Mouse (Mus musculus) monocyte, adult 2 months (primary cell): ENCODE data around the gene Pgpep1.
A peak's percentile ranks its signal among the peaks of the same experiment; 100 is the strongest.

Experiments
- DNase-seq, 2 experiments: peaks; one replicate each; pipeline ENCODE4 v3.0.0; 2022; ENCODE audit warnings: low spot score in 2 of 2, low read depth in 1 of 2

Gene Pgpep1

DNA sequence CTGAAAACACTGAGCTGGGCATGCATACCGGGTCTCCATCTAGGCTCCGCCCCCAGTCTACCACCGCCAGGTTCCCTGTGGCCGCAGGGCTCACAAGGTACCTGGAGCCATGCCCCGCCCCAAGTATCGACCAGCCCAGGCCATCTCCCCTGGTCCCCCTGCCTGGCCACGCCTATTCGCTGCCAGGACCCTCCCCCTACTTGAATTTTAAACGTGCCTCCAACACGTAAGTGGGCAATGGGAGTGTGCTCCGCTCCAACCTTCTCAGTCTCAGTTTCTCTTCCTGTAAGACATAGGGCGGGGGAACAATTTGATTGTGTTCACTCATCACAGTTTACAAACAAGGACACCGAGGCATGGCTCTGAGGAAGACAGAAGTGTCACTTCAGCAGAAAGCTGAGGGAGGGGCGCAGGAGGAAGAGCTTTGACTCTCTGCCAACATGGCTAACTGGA is at the start of gene Pgpep1:
Gene Pgpep1 (minus strand): TSS at position 116 of the 453 bp plus-strand sequence.
- no peak for DNase-seq

GRCm38 (mm10) chr8:70709794-70710193 is 49.6 kb upstream of the Pgpep1 start:
- DNase-seq: no peak

DNA sequence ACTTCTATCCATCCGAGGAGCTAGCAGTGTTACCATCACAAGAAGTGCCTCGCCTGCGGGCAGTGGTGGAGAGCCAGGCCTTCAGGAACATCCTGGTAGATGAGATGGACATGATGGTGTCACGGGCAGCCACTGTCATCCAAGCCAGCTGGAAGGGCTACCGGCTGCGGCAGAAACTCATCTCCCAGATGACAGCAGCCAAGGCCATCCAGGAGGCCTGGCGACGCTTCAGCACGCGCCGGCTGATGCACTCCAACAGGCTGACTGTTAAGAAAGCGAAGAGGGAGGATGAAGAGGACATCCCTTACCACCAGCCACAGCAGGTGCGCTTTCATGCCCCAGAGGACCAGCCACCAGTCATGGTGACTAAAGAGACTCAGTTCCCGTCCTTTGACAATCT is 48.1 kb upstream of the Pgpep1 start:
- no peak for DNase-seq

DNA sequence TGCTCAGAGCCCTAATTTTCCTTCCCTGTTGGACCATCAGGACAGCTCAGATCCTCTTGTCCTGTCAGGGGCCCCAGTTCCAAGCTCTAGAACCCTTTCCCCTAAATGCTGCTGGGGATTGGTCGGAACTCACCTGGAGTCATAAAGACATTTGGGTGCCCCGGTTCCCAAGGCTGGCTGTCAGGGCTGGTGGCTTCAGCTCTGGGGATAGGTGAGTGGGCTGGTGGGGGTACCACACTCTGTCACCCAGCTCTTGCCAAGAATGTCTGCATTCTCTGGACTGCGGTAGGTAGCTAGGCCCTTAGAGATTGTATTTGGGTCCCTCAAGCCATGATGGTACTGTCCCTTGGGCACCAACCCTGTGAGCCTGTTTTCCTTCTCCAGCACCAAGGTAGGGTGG is 43.1 kb upstream of the Pgpep1 start, which contains the start of gene Iqcn:
Gene Iqcn (plus strand): TSS at position 171 of the 400 bp plus-strand sequence.
- no peak for DNase-seq

DNA sequence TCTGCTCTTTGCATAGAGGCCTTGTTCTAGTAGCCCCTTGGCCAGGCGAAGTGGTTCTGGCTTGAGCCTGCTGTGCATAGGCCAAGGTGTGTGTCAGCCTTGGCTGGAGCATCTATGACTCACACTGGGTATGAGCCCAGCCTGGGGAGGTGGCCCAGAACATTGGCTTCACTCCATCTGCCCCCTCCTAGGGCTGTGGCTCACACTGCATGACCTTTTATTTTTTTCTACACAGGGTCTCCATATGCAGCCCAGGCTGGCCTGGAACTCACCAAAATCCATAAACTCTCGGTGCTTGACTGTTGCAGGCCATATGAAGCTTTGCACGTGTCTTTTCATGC is 42.6 kb upstream of the Pgpep1 start:
- no peak for DNase-seq

DNA sequence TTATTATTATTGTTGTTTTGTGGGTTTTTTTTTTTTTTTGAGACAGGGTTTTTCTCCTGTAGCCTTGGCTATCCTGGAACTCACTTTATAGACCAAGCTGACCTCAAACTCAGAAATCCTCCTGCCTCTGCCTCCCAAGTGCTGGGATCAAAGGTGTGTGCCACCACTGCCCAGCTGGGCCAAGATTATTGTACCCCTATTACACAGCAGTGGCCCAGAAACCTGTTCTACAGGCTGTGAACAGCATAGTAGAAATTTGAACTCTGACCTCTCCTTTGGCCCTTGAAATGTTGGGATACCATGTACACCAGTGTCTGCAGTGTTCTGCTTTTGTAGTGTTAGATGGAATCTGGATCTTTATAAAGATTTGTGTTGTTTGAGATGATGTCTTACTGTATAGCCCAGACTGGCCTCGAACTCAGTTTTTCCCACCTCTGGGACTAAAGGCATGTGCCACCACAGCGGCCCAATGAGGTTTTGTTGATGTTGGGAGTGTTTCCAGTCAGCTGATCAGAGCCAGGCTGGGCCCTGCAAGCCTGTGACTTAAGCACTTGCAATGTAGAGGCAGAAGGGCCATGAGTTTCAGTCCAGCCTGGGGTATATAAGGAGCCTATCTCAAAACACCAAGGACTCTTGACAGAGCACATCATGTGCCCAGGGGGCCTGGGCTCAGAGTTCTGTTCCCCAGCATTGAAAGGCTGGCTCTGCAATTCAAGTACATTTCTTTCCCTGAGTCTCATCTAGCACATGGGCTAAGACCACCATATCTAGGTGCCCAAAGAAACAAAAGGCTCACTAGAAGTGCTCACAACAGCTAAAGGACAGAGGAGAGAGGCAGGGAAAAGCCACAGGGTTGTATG is 42.0 kb upstream of the Pgpep1 start:
- no peak for DNase-seq

DNA sequence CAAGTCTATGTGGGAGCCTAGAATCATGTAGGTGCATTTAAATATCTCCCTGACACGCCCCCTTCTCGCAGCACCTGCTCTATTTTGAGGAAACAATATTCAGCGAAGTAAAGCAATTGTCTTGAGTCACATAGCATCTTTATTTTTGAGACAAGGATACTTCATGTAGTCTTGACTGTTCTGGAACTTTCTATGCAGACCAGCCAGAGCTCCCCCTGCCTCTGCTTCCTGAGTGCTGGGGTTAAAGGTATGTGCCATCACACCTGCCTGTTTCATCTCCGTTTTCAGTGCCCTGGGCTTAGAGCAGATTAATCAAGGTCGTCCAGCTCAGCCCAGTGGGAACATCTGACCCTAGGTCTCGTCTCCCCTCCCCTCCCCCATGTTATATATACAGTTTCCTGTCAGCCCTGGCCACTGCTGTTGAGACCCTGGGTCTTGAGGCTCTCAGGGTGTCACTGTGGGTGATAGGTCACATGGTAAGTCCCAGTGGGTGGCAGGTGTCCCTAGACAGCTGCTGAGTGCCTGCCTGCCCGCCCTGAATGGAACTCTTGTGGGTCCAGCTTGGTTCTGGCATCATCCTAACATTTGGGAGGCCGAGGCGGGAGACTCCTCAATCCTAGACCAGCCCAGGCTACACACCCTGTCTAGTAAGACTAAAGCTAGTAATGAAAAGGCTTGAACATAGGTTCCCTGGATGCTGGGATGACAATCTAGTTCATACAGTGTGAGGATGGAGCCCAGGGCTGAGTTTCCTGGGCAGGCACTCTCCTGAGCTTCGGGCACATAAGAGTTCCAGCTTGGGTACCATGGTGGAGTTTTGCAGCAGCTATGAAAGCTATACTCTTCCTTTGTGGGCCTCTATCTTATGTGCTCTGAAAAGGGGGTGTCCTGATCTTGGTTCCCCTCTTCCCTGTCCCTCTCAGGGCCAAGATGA is 41.1 kb upstream of the Pgpep1 start:
- no peak for DNase-seq

DNA sequence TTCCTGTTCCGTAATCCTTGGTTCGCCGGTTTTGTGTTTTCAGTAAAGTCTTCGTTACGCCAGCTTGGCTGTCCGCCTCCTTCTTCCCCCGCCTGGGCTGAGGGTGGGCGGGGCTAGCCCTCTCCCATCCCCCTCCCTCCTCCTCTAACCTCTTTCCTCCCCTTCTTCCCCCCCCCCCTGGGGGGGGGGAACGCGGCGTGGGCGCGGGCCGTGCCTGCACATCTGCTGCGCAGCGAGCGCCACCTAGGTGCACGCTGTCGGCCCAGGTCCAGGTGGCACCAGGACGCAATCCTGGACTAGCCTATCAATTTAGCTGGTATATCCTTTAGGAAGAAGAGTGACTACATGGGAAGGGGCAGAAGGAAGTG is 40.4 kb upstream of the Pgpep1 start:
- DNase-seq: peak in 1 of 2 experiments; percentile 73

- peak in 1 of 2 experiments; percentile 61 for DNase-seq
Measured at GRCm38 (mm10) chr8:70699834-70700554, 39.8 kb upstream of the Pgpep1 start.

DNA sequence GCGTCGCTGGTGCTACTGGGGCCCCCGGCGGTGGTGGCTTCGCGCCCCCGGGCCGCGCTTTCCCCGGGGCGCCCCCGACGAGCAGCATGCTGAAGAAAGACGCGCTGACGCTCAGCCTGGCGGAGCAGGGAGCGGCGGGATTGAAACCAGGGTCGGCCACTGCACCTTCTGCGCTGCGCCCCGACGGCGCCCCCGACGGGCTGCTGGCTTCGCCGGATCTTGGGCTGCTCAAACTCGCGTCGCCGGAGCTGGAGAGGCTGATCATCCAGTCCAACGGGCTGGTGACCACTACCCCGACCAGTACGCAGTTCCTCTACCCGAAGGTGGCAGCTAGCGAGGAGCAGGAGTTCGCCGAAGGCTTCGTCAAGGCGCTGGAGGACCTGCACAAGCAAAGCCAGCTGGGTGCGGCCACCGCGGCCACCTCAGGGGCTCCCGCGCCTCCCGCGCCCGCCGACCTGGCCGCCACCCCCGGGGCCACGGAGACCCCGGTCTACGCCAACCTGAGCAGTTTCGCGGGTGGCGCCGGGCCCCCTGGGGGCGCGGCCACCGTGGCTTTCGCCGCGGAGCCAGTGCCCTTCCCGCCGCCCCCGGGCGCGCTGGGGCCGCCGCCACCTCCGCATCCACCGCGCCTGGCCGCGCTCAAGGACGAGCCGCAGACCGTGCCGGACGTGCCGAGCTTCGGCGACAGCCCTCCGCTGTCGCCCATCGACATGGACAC is 39.1 kb upstream of the Pgpep1 start:
- peak in 1 of 2 experiments; percentile 68 for DNase-seq

DNA sequence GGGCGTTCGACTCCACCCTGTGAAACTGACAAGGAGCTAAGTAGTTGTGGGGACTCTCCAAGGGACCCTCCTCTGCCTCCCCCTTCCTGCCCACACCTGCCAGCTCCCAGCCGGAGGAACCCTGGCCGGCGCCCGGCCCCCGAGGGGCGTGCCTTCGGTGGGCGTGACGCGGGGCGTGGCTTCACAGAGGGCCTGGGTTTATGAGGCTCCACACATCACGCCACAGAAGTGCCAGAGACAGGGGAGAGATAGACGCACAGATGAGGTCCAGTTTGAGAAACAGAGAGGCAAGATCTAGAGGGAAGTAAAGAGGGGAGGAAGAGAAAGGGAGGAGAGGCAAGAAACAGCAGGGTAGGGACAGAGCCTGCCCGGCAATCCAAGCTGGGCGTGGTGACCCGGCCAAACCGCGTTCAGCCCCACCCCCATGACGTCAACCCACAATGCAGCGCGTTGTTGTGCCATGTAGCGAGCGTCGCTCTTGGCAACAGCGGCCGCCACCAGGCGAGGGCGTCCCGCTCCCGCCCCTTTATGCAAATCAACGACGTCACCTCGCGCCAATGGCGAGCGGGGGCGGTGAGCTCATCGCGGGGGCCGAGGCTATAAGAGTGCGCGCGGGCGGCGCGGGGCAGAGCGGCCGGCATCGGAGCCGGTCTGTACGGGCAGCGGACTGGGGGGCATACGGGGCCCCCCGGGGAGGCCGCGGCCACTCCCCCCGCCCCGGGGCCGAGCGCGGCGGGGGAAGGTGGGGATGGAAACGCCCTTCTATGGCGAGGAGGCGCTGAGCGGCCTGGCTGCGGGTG is 38.3 kb upstream of the Pgpep1 start, which contains the start of gene Jund:
Gene Jund (plus strand): TSS at position 640 of the 800 bp plus-strand sequence.
- peak; percentile 99 to 100 for DNase-seq

GRCm38 (mm10) chr8:70697366-70698250 is 37.4 kb upstream of the Pgpep1 start:
- no peak for DNase-seq

- DNase-seq: no peak
Measured at GRCm38 (mm10) chr8:70696946-70697345, 36.8 kb upstream of the Pgpep1 start.

DNA sequence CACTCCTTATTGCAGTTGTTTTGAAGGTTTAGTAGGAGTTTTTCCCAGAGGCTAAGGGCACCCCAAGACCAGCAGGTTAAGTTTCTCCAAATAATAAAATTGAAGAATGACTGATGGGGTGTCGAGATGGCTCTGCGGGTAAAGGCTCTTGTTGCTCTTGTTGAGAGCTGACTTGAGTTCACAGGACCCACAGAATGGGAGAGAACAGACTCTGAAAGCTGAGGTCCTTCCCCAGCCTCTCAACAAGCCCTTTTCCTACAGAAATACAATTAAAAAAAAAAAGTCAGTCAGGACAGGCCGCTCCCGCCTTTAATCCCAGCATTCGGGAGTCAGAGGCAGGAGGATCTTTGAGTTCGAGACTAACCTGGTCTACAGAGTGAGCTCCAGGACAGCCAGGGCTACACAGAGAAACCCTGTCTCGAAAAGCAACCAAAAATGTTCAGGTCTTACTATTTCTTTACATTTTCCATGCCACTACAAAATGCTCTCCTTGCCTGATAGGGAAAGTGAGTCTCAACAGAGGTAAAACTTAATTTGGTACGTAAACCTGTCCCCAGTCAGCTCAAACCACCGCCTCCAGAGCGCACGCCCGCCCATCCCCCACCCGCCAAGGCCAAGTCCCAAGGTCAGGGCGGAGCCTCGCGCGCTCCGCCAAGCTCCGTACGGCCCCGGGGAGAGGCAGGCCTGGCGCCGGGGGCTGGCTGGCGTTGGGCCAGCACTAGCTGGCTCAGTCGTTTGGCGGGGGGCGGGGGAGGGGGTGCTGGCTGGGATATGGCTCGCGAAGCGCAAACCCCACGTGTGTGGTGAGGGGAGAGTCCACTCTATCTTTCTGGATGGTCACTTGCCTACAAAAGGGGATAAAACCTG is 36.1 kb upstream of the Pgpep1 start:
- DNase-seq: no peak

DNA sequence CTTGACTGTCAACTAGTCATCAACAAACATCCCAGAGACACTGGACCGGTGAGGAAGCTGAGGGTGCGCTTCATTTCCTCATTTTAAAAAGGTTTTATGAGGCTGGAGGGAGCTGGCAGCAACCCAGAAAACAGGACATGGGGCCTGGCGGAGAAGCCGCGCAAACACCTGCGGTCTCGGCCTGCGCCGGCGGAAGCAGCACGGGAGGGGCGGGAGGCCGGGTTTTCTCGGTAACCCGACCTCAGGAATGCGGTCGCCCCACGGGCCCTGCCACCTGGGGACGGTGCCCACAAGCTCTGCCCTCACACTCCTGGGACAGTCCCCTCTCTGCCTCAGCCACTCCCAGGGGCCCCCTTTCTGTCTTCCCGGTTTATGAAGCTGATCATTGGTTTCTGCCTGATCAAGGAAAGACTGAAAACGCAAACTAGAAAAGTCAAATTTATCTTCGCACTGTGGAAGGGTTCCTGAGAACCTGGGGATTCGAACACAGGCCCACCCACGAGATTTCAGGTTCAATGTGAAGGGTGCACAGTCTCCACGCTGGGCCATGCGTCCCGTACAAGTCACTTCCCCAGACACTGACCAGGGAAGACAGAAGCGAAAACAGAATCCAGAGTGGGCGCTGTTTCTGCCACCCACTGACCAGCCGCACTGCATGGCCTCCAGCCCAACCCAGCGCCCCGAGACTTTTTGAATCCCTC is 35.3 kb upstream of the Pgpep1 start:
- peak in 1 of 2 experiments; percentile 54 for DNase-seq

- DNase-seq: no peak
Measured at GRCm38 (mm10) chr8:70693636-70694035, 33.4 kb upstream of the Pgpep1 start.

DNA sequence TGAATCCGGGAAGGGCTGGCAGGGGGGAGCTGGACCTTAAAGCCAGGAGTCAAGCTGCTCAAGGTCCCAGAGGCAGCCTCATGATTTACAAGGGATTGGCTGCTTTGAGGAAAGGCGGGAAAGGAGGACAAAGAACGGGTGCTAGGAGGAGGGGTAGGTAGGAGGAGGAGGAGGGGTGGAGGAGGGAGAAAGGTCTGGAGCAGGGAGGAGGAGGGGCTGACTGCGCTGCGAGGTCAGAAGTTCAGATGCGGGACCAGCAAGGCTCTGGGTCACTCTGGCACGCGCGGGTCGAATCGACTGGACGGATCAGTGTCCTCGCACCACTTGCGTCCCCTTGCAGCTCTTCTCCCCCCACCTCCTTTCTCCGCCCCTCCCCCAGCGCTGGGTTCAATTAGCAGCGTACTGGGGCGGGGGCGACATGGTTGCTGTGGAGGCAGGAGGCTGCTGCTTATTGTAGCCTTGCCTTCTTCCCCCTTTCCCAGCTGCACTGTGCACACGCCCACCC is 31.6 kb upstream of the Pgpep1 start:
- no peak for DNase-seq
